Mouse (Mus musculus) midbrain, postnatal 0 days (tissue): ENCODE measurements around the gene Whrn. TPM values are rescaled to one million over a fixed set of nuclear protein-coding genes. Genes with fewer than 3 reads are reported as not detected.

ENCODE experiments used
- ATAC-seq: fragments of 200-750 bp; cut with Nextera tagmentation; 2 replicates; pipeline ENCODE4 v1.8.0; 2017; ENCODE audit warnings: moderate number of reproducible peaks, mild to moderate bottlenecking, moderate TSS enrichment, moderate library complexity; ENCODE audit not compliant: low FRiP score
- DNase-seq: peaks from one replicate; pipeline ENCODE4 v3.0.0-alpha.2; 2015; ENCODE audit warnings: low spot score
- H3K27ac ChIP-seq: fragments of 300-500 bp; sonication (generic); 2 replicates; pipeline ENCODE4 v1.5.1; 2014; ENCODE audit warnings: low read depth, mild to moderate bottlenecking, low read length, mixed read lengths
- H3K27me3 ChIP-seq: fragments of 300-500 bp; sonication (generic); 2 replicates; pipeline ENCODE4 v1.6.1; 2014; ENCODE audit warnings: low read length, control low read depth, mixed read lengths; ENCODE audit not compliant: insufficient read depth
- H3K36me3 ChIP-seq: fragments of 300-500 bp; sonication (generic); 2 replicates; pipeline ENCODE4 v1.6.1; 2014; ENCODE audit warnings: low read length, control low read depth, mixed read lengths; ENCODE audit not compliant: insufficient read depth
- H3K4me1 ChIP-seq: fragments of 300-500 bp; sonication (generic); 2 replicates; pipeline ENCODE4 v1.6.1; 2014; ENCODE audit warnings: mild to moderate bottlenecking, control low read depth, antibody characterized with exemption, low read length, mixed read lengths; ENCODE audit not compliant: insufficient read depth
- H3K4me2 ChIP-seq: fragments of 300-500 bp; sonication (generic); 2 replicates; pipeline ENCODE4 v1.6.1; 2014; ENCODE audit warnings: low read depth, mild to moderate bottlenecking, low read length, mixed read lengths; ENCODE audit not compliant: poor library complexity, severe bottlenecking
- H3K4me3 ChIP-seq: fragments of 300-500 bp; sonication (generic); 2 replicates; pipeline ENCODE4 v1.5.1; 2014; ENCODE audit warnings: low read depth, mild to moderate bottlenecking, low read length, moderate library complexity
- H3K9ac ChIP-seq: fragments of 300-500 bp; sonication (generic); replicated peaks from 2 replicates; pipeline ENCODE4 v1.6.1; 2014; ENCODE audit warnings: mild to moderate bottlenecking, low read length, moderate library complexity, mixed read lengths; ENCODE audit not compliant: poor library complexity, severe bottlenecking
- H3K9me3 ChIP-seq: fragments of 300-500 bp; sonication (generic); 2 replicates; pipeline ENCODE4 v1.6.1; 2016; ENCODE audit warnings: low read length, control low read depth
- CTCF ChIP-seq: IDR thresholded peaks from 2 replicates; pipeline ENCODE4 v1.5.1; 2016; ENCODE audit warnings: antibody characterized with exemption, mild to moderate bottlenecking
- WGBS: fragments of 180-500 bp; shearing (Covaris S2); extraction: QIAGEN DNeasy Blood & Tissue Kit; methylation state at CpG from one replicate; pipeline ENCODE4 v1.1.7; 2014; 5-methylcytosine and 5-hydroxymethylcytosine counted together
- polyA plus RNA-seq: library from polyadenylated mRNA; unstranded; fragments of >200 nt; fragmentation: Nextera tagmentation; extraction: Ambion mirVana; gene quantifications from 2 replicates; pipeline ENCODE4 v1.2.1, GENCODE M21; 2015
- total RNA-seq: library from RNA; depleted of rRNA; stranded (reverse); fragments of >200 nt; gene quantifications from 2 replicates; pipeline ENCODE4 v1.2.3, GENCODE M21; 2014

The Whrn gene
- total and polyA plus RNA-seq, 2 experiments from 2014 or later, result 3.5 to 14.5 TPM

DNA sequence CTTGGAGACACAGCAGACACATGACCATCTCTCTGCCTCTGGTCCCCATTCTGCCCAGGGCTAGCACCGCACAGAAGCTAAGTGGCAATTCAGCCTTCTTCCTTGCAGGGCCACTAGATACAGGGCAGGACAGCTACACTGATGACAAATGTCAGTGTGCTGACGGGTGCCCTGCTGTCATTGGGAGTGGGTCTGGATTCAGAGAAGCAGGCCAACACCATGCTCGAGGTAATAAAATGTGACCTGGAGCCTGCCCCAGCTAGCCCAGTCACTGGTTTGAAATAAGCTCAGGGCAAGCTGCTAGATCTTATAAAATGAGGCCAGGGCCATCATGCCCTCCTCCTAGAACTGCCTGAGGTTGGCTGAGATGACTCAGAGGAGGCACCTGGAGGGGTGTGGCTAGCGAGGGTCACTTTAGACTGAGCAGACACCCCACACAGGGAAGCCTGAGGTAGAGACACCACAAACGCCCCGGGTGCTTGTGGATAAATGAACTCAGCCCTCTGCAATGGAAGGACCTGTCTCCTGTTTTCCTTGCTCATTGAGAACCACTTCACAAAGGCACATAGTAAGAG, 41.8 kb downstream of the Whrn start:
- TF ChIP-seq CTCF, result no peak
- H3K9me3 ChIP-seq, result no peaks in the 10 kb centered on the region
- H3K4me1 ChIP-seq, result 0 out of 2 replicates have a peak, but pooled peaks cover 4% of the 10 kb centered on the region
- H3K9ac ChIP-seq, result no peak overlapping the region
- ATAC-seq (no peak), DNase-seq (no peak)
- H3K27me3 ChIP-seq, result no peaks in the 10 kb centered on the region
- no peak overlapping the region for H3K4me3 ChIP-seq
- no peaks in the 10 kb centered on the region for H3K36me3 ChIP-seq
- no peak overlapping the region for H3K27ac ChIP-seq
- H3K4me2 ChIP-seq, result no peak overlapping the region
- 91% methylated on average over 6 of the region's 6 CpGs for WGBS

DNA sequence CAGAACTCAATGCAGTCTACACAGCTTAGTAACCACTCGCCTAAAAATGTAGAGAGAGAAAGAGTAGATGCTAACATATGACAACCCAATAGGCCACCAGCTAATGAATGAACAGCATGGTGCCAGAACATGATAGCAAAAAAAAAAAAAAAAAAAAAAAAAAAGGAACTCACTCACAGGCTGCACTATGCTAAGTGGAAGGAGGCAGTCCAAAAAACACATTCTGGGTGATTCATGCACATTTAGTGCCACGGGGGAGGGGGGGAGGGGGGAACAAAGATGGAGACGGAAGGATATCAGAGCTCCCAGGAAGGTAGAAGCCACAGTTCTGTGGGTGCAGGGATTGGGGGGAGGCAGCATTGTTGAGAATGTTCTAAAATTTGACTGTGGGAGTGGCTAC, 43.2 kb downstream of the Whrn start:
- H3K4me1 ChIP-seq, result no peaks in the 10 kb centered on the region
- ATAC-seq, result no peak
- H3K27ac ChIP-seq, result no peak overlapping the region
- no peak overlapping the region for H3K9ac ChIP-seq
- TF ChIP-seq CTCF, result no peak
- H3K4me3 ChIP-seq, result no peak overlapping the region
- no peak overlapping the region for H3K4me2 ChIP-seq
- no peaks in the 10 kb centered on the region for H3K27me3 ChIP-seq
- 45% methylated on average over 3 of the region's 3 CpGs for WGBS
- no peak for DNase-seq
- no peaks in the 10 kb centered on the region for H3K36me3 ChIP-seq
- H3K9me3 ChIP-seq, result no peaks in the 10 kb centered on the region

DNA sequence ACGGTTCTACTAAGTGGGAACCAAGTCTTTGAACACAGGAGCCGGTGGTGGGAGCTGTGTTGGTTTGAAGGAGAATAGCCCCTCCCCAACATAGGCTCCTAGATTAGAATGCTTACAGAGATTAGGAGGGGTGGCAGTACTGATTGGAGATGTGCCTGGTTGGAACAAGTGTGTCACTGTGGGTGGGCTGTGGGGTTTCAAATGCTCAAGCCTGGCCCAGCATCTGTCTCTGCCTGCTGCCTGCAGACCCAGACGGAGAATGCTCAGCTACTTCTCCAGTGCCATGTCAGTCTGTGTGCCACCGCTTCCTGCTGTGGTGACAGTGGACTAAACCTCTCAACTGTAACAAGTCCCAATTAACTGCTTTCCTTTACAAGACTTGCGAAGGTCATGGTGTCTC, 45.2 kb downstream of the Whrn start:
- TF ChIP-seq CTCF, result no peak
- Histone ChIP-seq H3K27me3 (no peaks in the 10 kb centered on the region), H3K27ac (no peak overlapping the region), H3K9me3 (no peaks in the 10 kb centered on the region), H3K4me3 (no peak overlapping the region), H3K4me2 (no peak overlapping the region), H3K9ac (no peak overlapping the region), H3K36me3 (no peaks in the 10 kb centered on the region), H3K4me1 (no peaks in the 10 kb centered on the region)
- WGBS, result 72% methylated on average over 5 of the region's 5 CpGs
- DNase-seq (peak; percentile 58), ATAC-seq (no peak)

DNA sequence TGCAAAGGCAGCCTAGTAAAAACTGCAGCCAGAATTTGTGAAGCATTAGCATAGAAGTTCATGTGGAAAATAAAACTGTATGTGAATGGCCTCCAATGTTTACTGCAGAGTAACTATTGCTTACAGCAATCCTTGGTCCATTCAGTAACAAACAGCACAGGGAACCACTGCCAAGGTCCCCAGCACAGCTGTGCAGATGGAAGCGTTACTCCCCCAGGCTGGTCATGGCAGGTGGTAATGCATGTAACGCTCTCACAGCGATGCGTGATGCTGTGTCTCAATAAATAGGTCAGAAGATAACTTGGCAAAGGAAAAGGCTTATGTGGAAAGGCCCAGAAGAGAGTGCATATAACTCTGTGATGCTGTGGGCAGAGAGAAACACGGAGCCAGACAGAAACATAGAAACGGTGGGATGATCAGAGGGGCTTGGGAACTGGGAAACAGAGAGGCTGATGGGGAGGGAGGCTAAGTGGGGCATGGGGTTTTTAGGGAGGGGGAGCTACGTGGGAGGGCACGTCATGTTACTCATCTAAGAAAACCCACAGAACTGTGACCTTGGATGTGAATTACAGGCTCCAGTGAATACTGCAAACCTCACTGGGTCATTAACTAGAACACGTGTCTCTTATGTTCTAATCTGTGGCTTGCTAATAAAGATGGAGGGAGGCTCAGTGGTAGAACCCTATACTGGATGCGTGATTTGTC, 51.3 kb downstream of the Whrn start:
- no peak for ATAC-seq
- Histone ChIP-seq H3K36me3 (no peaks in the 10 kb centered on the region), H3K4me2 (no peak overlapping the region), H3K9ac (no peak overlapping the region), H3K4me1 (no peaks in the 10 kb centered on the region), H3K4me3 (no peak overlapping the region), H3K27me3 (no peaks in the 10 kb centered on the region), H3K27ac (no peak overlapping the region), H3K9me3 (no peaks in the 10 kb centered on the region)
- WGBS, result 53% methylated on average over 10 of the region's 10 CpGs
- no peak for TF ChIP-seq CTCF
- DNase-seq, result peak; percentile 38

DNA sequence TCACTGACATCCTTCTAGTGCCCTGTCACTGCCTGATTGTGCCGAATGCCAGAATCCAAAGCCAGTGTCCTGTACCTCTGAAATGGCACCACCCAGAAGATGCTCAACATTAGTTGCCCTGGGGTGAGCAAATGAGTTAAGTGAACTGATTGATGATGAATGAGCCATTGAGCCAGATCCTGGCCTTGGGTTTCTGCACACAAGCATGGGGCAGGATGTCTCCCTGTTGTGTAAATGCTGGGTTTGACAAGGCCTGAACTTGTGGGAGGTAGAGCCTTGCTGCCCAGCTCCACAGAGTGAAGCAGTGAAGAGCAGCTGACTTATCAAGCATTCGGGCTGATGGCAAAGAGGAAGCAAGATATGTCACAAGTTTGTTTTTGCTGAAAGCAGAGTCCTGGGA, 52.7 kb downstream of the Whrn start:
- Histone ChIP-seq H3K9me3 (no peaks in the 10 kb centered on the region), H3K4me2 (no peak overlapping the region), H3K9ac (no peak overlapping the region), H3K27me3 (no peaks in the 10 kb centered on the region), H3K36me3 (no peaks in the 10 kb centered on the region), H3K4me3 (no peak overlapping the region), H3K4me1 (no peaks in the 10 kb centered on the region), H3K27ac (no peak overlapping the region)
- DNase-seq (no peak), ATAC-seq (no peak)
- no peak for TF ChIP-seq CTCF
- whole genome bisulfite sequencing, result 92% methylated on average over 2 of the region's 2 CpGs

DNA sequence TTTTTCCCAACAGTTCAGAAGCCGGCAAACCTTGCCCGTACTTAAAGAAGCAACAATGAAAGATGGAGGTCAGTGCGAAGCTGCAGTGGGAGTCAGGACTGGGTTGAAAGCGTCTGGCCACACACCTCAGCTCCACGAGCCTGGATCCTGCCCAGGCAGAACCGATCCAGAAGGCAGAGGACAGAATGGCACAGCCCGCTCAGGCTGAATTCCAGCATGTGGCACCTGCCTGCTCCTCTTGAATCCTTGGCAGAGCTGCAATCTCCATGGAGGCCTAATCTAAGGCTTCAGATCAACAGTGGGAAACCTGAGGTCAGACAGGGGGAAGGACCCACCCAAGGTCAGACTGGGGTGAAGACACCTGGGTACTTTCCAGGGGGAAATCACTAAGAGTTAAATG, 54.2 kb downstream of the Whrn start:
- ATAC-seq (no peak), DNase-seq (no peak)
- Histone ChIP-seq H3K4me1 (no peaks in the 10 kb centered on the region), H3K4me2 (no peak overlapping the region), H3K36me3 (no peaks in the 10 kb centered on the region), H3K9me3 (no peaks in the 10 kb centered on the region), H3K27me3 (no peaks in the 10 kb centered on the region), H3K9ac (no peak overlapping the region), H3K27ac (no peak overlapping the region), H3K4me3 (no peak overlapping the region)
- WGBS, result 92% methylated on average over 7 of the region's 7 CpGs
- TF ChIP-seq CTCF, result no peak
